Mouse (Mus musculus) erythroid progenitor cell, adult 5-6 weeks (primary cell): ENCODE results near the gene Lcmt1. TPM values are rescaled to one million over a fixed set of nuclear protein-coding genes. Genes with fewer than 3 reads are reported as not detected.

ENCODE experiments used
- ATAC-seq: replicated peaks from 2 replicates; pipeline ENCODE4 v1.8.0; 2016; ENCODE audit warnings: moderate number of reproducible peaks, mild to moderate bottlenecking, moderate TSS enrichment, inconsistent platforms; ENCODE audit not compliant: poor library complexity, low FRiP score, severe bottlenecking
- total RNA-seq, 2 experiments: library from RNA; stranded (forward) in 1 of 2; stranded (reverse) in 1 of 2; fragments of 150-400 nt in 1 of 2; fragments of 186-747, 209-891 nt in 1 of 2; gene quantifications; 2 replicates each; pipeline versions ENCODE4 v1.2.3 to v1.2.4; 2015 to 2017; ENCODE audit warnings: low replicate concordance in 2 of 2

Gene Lcmt1
- total RNA-seq, 2 experiments from 2014 or later, result 16.0 to 16.8 TPM

GRCm38 (mm10) chr7:123448794-123449193, 79.2 kb downstream of the Lcmt1 start:
- ATAC-seq, result no peak

- no peak for ATAC-seq
These were observed 80.1 kb downstream of the Lcmt1 start for GRCm38 (mm10) chr7:123449676-123450075.

DNA sequence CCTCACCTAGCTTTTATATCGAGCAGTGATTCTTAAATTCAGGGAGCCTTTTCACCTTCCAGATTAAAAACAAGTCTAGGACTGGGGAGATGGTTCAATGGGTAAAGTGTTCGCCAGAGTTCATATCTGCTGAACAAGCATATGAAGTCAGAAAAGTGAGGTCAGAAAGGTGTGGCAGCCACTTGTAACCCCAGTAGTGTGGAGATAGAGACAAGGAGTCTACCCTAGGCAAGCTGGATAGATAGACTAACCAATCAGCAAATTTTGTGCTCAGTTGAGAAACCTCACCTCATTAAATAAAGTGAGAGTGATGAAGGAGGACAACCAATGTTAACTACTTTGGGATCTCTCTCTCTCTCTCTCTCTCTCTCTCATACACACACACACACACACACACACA, 80.9 kb downstream of the Lcmt1 start:
- no peak for ATAC-seq

GRCm38 (mm10) chr7:123452551-123452950, 83.0 kb downstream of the Lcmt1 start:
- ATAC-seq, result no peak

DNA sequence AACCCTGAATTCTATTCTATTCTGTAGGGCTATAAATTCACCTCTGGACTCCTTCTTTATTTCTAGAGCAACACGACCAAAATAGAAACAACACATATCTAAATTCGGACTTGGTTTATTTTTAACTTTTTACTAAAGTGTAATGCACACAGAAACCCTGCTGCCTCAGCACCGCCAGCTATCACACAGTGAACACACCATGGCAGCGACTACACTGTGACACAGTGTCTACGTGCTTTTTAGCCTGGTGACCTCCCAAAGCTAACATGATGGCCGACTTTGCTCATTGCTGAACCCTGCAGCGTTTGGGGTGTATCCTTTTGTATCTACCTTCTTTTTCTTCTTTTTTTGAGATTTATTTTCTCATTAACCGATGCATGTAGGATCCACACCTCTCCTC, 83.5 kb downstream of the Lcmt1 start:
- no peak for ATAC-seq

GRCm38 (mm10) chr7:123455088-123455487, 85.5 kb downstream of the Lcmt1 start:
- no peak for ATAC-seq

DNA sequence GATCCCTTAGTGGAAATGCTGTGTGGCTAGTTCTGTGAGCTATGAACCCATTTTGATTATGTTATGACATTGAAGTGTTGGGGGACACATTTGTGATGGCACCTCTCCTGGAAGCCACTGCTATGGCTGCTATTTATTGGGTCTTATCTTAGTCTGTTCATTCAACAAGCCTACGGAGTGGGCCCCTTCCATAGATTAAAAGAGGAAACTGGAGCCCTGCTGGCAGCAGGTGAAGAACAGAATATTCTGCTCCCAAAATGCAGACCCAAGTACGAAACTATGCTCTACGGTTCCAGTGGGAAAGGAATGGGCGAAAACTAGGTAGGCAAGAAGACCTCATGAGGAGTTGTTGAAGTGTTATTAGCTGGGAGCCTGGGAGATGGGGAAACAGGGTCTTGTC, 88.7 kb downstream of the Lcmt1 start:
- ATAC-seq, result no peak

DNA sequence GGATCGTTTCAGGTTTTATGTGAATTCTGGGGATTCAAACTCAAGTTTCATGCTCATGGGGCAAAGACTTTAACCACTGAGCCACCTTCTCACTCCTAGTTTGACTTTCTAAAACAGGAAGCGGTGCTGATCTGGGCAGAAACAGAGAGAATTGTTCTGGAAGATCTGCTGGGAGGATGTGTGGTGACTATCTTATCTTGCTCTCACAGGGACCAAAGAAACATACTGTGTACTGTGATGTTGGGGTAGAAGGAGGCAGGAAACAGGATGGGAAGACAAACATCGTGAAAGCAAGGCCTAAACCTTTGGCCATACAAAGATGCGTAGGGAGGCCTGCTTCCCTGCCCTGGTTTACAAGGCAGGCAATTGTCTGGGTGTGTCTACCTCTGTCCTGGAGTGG, 89.7 kb downstream of the Lcmt1 start:
- peak; percentile 27; the same call in 1 of the 2 replicates for ATAC-seq

DNA sequence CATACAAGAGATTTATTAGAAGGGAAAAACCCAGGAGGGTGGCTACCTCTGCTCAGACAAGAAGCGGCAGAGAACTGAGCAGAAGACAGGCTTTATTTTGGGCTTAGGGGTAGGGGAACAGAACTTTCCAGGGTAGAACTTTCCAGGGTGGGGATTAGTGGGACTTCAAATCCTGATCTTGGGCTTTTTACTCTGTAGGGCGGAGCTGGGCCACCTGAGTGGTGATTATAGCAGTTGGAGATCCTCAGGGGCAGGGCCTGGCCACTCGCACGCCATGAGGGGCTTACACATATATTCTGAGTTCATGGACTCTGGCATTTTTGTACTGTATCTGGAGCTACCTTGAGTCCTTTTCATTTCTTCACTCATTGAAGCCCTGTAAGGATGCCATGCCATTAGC, 91.7 kb downstream of the Lcmt1 start:
- no peak for ATAC-seq

DNA sequence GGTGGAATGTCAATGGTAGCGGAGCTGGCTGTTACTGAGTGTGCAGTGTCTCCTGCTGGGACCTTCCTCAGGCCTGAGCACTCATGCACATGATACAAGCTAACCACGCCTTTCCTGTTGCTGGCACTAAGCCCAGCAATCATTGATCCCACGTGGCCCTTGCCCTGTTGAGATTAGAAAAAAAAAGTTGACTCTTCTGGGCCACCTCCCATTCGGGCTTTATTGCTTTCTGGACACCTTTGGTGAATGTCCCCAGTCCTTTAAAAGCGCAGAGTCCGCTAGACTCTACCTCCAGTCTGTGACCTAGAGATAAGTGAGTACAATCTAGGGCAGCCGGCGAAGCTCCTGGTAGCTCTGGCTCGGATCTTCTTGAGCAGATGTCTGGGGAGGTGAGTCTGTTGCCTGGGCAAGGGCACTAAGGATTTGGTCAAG, 92.5 kb downstream of the Lcmt1 start, which contains the start of gene Aqp8:
Gene Aqp8 (plus strand): TSS at position 222 of the 432 bp plus-strand sequence.
- peak; percentile 79 for ATAC-seq

GRCm38 (mm10) chr7:123463569-123463968, 94.0 kb downstream of the Lcmt1 start:
- no peak for ATAC-seq

- ATAC-seq, result 0 out of 2 replicates have a peak, but pooled peaks have one; percentile 20
These were observed 96.3 kb downstream of the Lcmt1 start for GRCm38 (mm10) chr7:123465692-123466387.

GRCm38 (mm10) chr7:123467961-123468360, 98.4 kb downstream of the Lcmt1 start:
- no peak for ATAC-seq

Other genes starting within 250 kb of the Lcmt1 start
- gene Tnrc6a, start 245.9 kb upstream of the Lcmt1 start, total RNA-seq (2015; ENCODE audit: low replicate concordance), result 35.2 and 38.6 TPM in 2 replicates
- gene Tnrc6a, start 245.9 kb upstream of the Lcmt1 start, total RNA-seq (2017; ENCODE audit: low replicate concordance), result 41.8 and 57.6 TPM in 2 replicates
- gene Slc5a11, start 155.0 kb upstream of the Lcmt1 start, total RNA-seq (2015; ENCODE audit: low replicate concordance), result not detected in 2 replicates
- gene Slc5a11, start 155.0 kb upstream of the Lcmt1 start, total RNA-seq (2017; ENCODE audit: low replicate concordance), result not detected in 2 replicates
- gene Arhgap17, start 131 bp downstream of the Lcmt1 start, total RNA-seq (2015; ENCODE audit: low replicate concordance), result 32.8 and 34.0 TPM in 2 replicates
- gene Arhgap17, start 131 bp downstream of the Lcmt1 start, total RNA-seq (2017; ENCODE audit: low replicate concordance), result 11.4 and 15.7 TPM in 2 replicates
- gene Aqp8, start 92.5 kb downstream of the Lcmt1 start, total RNA-seq (2015; ENCODE audit: low replicate concordance), result not detected in 2 replicates
- not detected in 2 replicates for gene Aqp8, start 92.5 kb downstream of the Lcmt1 start, total RNA-seq (2017; ENCODE audit: low replicate concordance)
- not detected in 2 replicates for gene Zkscan2, start 130.7 kb downstream of the Lcmt1 start, total RNA-seq (2015; ENCODE audit: low replicate concordance)
- gene Zkscan2, start 130.7 kb downstream of the Lcmt1 start, total RNA-seq (2017; ENCODE audit: low replicate concordance), result not detected in 2 replicates